Mouse (Mus musculus): ENCODE results near the gene Gorab. TPM values are rescaled to one million over a fixed set of nuclear protein-coding genes. Genes with fewer than 3 reads are reported as not detected.

Gorab gene
- polyA plus RNA-seq, 1 experiment from 2014 or later = 22.9 TPM

- no peaks in the 10 kb centered on the region for H3K4me1 ChIP-seq (replicated peaks)
- H3K27ac ChIP-seq = no peak overlapping the region
- no peaks in the 10 kb centered on the region for H3K27me3 ChIP-seq (ENCODE audit: insufficient read depth, poor library complexity, severe bottlenecking)
- 49% methylated on average over 4 of the region's 4 CpGs for WGBS
- no peak for DNase-seq (ENCODE audit: low spot score)
- peaks cover 15% of the 10 kb centered on the region for H3K36me3 ChIP-seq
- H3K9me3 ChIP-seq = no peaks in the 10 kb centered on the region
- no peak overlapping the region for H3K4me3 ChIP-seq
These were observed 23.4 kb downstream of the Gorab start for GRCm38 (mm10) chr1:163380072-163380471.

GRCm38 (mm10) chr1:163377924-163378323, 25.5 kb downstream of the Gorab start:
- DNase-seq (ENCODE audit: low spot score) = no peak
- WGBS = 51% methylated on average over 6 of the region's 6 CpGs
- Histone ChIP-seq H3K4me1 (replicated peaks) (no peaks in the 10 kb centered on the region), H3K27me3 (ENCODE audit: insufficient read depth, poor library complexity, severe bottlenecking) (no peaks in the 10 kb centered on the region), H3K9me3 (no peaks in the 10 kb centered on the region), H3K36me3 (no peaks in the 10 kb centered on the region), H3K27ac (no peak overlapping the region), H3K4me3 (no peak overlapping the region)

- WGBS = 80% methylated on average over 6 of the region's 6 CpGs
- no peaks in the 10 kb centered on the region for H3K27me3 ChIP-seq (ENCODE audit: insufficient read depth, poor library complexity, severe bottlenecking)
- no peak overlapping the region for H3K27ac ChIP-seq
- no peak for DNase-seq (ENCODE audit: low spot score)
- no peaks in the 10 kb centered on the region for H3K4me1 ChIP-seq (replicated peaks)
- no peak overlapping the region for H3K4me3 ChIP-seq
- no peaks in the 10 kb centered on the region for H3K36me3 ChIP-seq
- H3K9me3 ChIP-seq = no peaks in the 10 kb centered on the region
These were observed 26.5 kb downstream of the Gorab start for GRCm38 (mm10) chr1:163376818-163377581.

DNA sequence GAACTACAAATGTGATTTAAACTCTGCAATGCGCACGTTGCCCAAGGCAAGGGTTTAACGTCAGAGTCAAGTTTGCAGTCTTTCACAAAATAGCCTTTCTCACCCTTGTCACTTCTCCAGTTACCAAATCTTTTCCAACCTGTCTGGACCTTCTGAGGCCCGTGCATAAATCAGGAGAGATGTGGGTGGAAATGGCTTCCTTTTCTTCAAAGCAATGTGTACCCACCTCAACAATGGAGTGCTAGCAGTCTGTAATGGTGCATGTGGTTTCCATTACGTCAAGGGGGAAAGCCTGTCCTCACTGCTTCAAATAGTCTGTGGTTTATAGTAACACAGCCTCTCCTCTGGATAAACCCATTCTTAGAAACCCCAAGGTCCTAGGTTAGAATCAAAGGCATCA, 29.0 kb downstream of the Gorab start:
- DNase-seq (ENCODE audit: low spot score) = no peak
- Histone ChIP-seq H3K36me3 (no peaks in the 10 kb centered on the region), H3K9me3 (no peaks in the 10 kb centered on the region), H3K4me3 (no peak overlapping the region), H3K4me1 (replicated peaks) (no peaks in the 10 kb centered on the region), H3K27ac (no peak overlapping the region), H3K27me3 (ENCODE audit: insufficient read depth, poor library complexity, severe bottlenecking) (no peaks in the 10 kb centered on the region)
- WGBS = 71% methylated on average over 5 of the region's 5 CpGs

DNA sequence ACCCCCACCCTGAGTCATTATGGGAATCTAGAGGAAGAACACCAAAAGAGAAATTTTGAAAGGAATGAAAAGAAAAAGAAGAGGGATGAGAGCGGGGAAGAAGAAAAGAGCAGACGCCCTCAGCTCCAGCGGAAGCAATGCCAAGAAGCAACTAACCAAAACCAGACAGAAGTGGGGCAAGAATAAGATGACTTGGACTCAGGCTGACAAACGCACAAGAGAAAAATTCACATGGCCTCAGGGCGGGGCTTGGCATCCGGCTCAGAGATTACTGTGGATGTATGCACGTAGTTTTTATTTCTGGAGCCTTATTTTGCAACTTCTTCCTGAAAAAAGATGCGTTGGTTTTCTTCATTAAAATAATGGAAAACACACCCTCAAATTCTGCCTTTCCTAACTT, 41.3 kb downstream of the Gorab start:
- Histone ChIP-seq H3K4me3 (no peak overlapping the region), H3K27me3 (ENCODE audit: insufficient read depth, poor library complexity, severe bottlenecking) (no peaks in the 10 kb centered on the region), H3K4me1 (replicated peaks) (no peaks in the 10 kb centered on the region), H3K36me3 (no peaks in the 10 kb centered on the region), H3K27ac (no peak overlapping the region), H3K9me3 (no peaks in the 10 kb centered on the region)
- 80% methylated on average over 8 of the region's 8 CpGs for WGBS
- DNase-seq (ENCODE audit: low spot score) = no peak

- Histone ChIP-seq H3K4me3 (no peak overlapping the region), H3K27ac (no peak overlapping the region), H3K4me1 (replicated peaks) (no peaks in the 10 kb centered on the region), H3K36me3 (no peaks in the 10 kb centered on the region), H3K27me3 (ENCODE audit: insufficient read depth, poor library complexity, severe bottlenecking) (no peaks in the 10 kb centered on the region), H3K9me3 (no peaks in the 10 kb centered on the region)
- DNase-seq (ENCODE audit: low spot score) = no peak
- 84% methylated on average over 5 of the region's 5 CpGs for WGBS
These were observed 42.1 kb downstream of the Gorab start for GRCm38 (mm10) chr1:163361376-163361775.

GRCm38 (mm10) chr1:163360796-163361195, 42.7 kb downstream of the Gorab start:
- WGBS = 76% methylated on average over 6 of the region's 6 CpGs
- no peak for DNase-seq (ENCODE audit: low spot score)
- Histone ChIP-seq H3K4me1 (replicated peaks) (no peaks in the 10 kb centered on the region), H3K36me3 (no peaks in the 10 kb centered on the region), H3K4me3 (no peak overlapping the region), H3K9me3 (no peaks in the 10 kb centered on the region), H3K27ac (no peak overlapping the region), H3K27me3 (ENCODE audit: insufficient read depth, poor library complexity, severe bottlenecking) (no peaks in the 10 kb centered on the region)

DNA sequence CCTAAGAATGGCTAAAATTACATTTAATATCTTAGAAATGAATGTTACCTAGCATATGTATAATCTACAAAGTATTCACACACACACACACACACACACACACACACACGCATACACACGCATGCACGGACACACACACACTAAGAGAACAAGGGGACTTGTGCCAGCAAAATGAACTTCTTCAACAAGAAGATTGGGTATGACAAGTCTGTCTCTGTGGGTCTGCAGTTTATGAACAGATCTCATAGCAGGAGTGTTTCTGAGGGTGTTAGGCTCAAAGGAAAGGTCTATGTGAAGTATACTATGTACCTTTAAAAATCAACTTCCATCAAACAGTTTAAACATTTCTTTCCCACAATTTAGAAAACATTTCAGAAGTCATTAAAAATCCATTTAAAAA, 43.9 kb downstream of the Gorab start:
- no peaks in the 10 kb centered on the region for H3K4me1 ChIP-seq (replicated peaks)
- no peaks in the 10 kb centered on the region for H3K9me3 ChIP-seq
- H3K27me3 ChIP-seq (ENCODE audit: insufficient read depth, poor library complexity, severe bottlenecking) = no peaks in the 10 kb centered on the region
- DNase-seq (ENCODE audit: low spot score) = no peak
- no peak overlapping the region for H3K4me3 ChIP-seq
- WGBS = 94% methylated on average over 3 of the region's 3 CpGs
- no peaks in the 10 kb centered on the region for H3K36me3 ChIP-seq
- H3K27ac ChIP-seq = no peak overlapping the region

DNA sequence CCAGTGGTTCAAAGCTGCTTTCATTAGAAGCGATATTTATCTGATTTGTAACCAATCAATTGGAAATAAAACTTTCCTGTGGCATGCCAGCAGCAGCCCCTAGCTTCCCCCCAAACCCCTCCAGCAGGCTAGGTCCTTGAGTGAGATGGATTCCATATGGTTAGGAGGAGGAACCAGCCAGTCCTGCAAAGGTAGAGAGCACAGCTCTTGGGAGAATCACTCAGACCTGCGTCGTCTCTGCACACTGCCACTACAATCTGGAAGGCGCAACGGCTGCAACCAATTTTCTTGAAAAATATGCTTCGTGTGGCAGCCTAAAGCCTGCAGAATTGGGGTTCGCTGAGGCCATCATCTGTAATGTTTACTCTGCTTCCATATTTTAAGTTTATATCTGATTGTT, 45.3 kb downstream of the Gorab start:
- Histone ChIP-seq H3K27me3 (ENCODE audit: insufficient read depth, poor library complexity, severe bottlenecking) (no peaks in the 10 kb centered on the region), H3K9me3 (no peaks in the 10 kb centered on the region), H3K27ac (no peak overlapping the region), H3K36me3 (no peaks in the 10 kb centered on the region), H3K4me1 (replicated peaks) (no peaks in the 10 kb centered on the region), H3K4me3 (no peak overlapping the region)
- DNase-seq (ENCODE audit: low spot score) = no peak
- 74% methylated on average over 7 of the region's 7 CpGs for WGBS

- DNase-seq (ENCODE audit: low spot score) = no peak
- WGBS = 81% methylated on average over 6 of the region's 6 CpGs
- Histone ChIP-seq H3K27me3 (ENCODE audit: insufficient read depth, poor library complexity, severe bottlenecking) (no peaks in the 10 kb centered on the region), H3K4me3 (no peak overlapping the region), H3K27ac (no peak overlapping the region), H3K4me1 (replicated peaks) (no peaks in the 10 kb centered on the region), H3K36me3 (no peaks in the 10 kb centered on the region), H3K9me3 (no peaks in the 10 kb centered on the region)
These were observed 45.7 kb downstream of the Gorab start for GRCm38 (mm10) chr1:163357733-163358132.

- 77% methylated on average over 4 of the region's 4 CpGs for WGBS
- Histone ChIP-seq H3K36me3 (no peaks in the 10 kb centered on the region), H3K4me1 (replicated peaks) (no peaks in the 10 kb centered on the region), H3K27ac (no peak overlapping the region), H3K27me3 (ENCODE audit: insufficient read depth, poor library complexity, severe bottlenecking) (no peaks in the 10 kb centered on the region), H3K9me3 (no peaks in the 10 kb centered on the region), H3K4me3 (no peak overlapping the region)
- DNase-seq (ENCODE audit: low spot score) = no peak
These were observed 47.3 kb downstream of the Gorab start for GRCm38 (mm10) chr1:163356167-163356566.

DNA sequence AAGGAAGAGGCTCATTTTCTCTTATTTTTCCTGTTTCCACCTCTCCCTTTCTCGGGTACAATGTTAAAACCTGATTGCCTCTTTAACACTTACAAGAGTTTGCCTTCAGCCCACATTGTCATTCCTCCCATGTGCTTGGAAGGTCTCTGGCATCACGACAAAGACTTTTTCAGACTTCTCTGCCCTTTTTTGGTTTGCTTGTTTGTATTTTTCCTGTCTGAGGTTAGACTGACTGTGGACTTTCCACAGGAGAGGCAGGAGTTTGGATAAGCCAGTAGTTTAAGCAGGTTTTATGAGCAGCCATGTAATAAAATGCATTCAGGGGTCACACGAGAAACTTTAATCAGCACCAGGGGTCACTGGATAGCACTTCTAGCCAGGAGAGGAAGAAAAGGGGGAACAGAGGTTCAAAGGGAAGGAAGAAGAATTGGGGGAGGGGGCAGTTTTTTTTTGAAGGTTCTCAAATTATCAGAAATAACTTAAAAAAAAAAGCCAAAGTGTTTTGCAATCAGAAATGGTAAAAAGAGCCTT, 47.8 kb downstream of the Gorab start:
- Histone ChIP-seq H3K27me3 (ENCODE audit: insufficient read depth, poor library complexity, severe bottlenecking) (no peaks in the 10 kb centered on the region), H3K27ac (no peak overlapping the region), H3K9me3 (no peaks in the 10 kb centered on the region), H3K36me3 (no peaks in the 10 kb centered on the region), H3K4me3 (no peak overlapping the region), H3K4me1 (replicated peaks) (no peaks in the 10 kb centered on the region)
- WGBS = 47% methylated on average over 3 of the region's 3 CpGs
- no peak for DNase-seq (ENCODE audit: low spot score)

DNA sequence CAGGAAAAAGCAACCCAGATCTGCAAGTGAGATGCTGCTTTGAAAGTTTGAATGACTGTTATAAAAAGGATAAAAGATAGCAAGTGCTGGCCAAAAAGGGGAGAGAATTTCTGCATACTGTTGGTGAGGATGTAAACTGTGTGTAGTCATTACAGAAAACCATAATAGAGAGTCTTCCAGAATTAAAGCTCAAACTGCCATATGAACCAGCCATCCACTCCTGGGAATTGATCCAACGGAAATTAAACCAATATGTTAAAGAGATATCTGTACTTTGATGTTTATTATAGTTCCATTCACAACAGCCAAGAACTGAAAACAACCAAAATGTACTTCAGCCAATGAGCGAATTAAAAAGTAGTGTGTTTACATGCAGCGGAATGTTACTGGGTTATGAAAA, 52.5 kb downstream of the Gorab start:
- no peaks in the 10 kb centered on the region for H3K4me1 ChIP-seq (replicated peaks)

GRCm38 (mm10) chr1:163345541-163345940, 57.9 kb downstream of the Gorab start:
- no peaks in the 10 kb centered on the region for H3K4me1 ChIP-seq (replicated peaks)
- H3K9me3 ChIP-seq = no peaks in the 10 kb centered on the region
- H3K36me3 ChIP-seq = no peaks in the 10 kb centered on the region
- 84% methylated on average over 5 of the region's 5 CpGs for WGBS
- H3K27ac ChIP-seq = no peak overlapping the region
- no peak for DNase-seq (ENCODE audit: low spot score)
- H3K4me3 ChIP-seq = no peak overlapping the region
- no peaks in the 10 kb centered on the region for H3K27me3 ChIP-seq (ENCODE audit: insufficient read depth, poor library complexity, severe bottlenecking)

More for the DNA sequence above, 52.5 kb downstream of the Gorab start:
- H3K27me3 ChIP-seq (ENCODE audit: insufficient read depth, poor library complexity, severe bottlenecking) = no peaks in the 10 kb centered on the region
- H3K27ac ChIP-seq = no peak overlapping the region
- no peaks in the 10 kb centered on the region for H3K36me3 ChIP-seq
- no peak overlapping the region for H3K4me3 ChIP-seq
- no peaks in the 10 kb centered on the region for H3K9me3 ChIP-seq
- no peak for DNase-seq (ENCODE audit: low spot score)
- 91% methylated on average over 3 of the region's 3 CpGs for WGBS
